Mouse (Mus musculus) liver, adult 2 months (tissue): ENCODE results near the gene Mavs.

Source experiments
- CTCF ChIP-seq: fragments of 200-500 bp; IDR thresholded peaks from 2 replicates; pipeline ENCODE4 v1.5.1; 2011; ENCODE audit warnings: low read depth, low read length, control low read depth
- POLR2A ChIP-seq: fragments of 200-500 bp; IDR thresholded peaks from 2 replicates; pipeline ENCODE4 v1.6.1; 2011; ENCODE audit warnings: low read length, control low read depth; ENCODE audit not compliant: insufficient read depth; ENCODE audit errors: extremely low read depth

- no peak for TF ChIP-seq CTCF
- TF ChIP-seq POLR2A, result no peak
Observed at GRCm38 (mm10) chr2:131223569-131223968, 10.3 kb upstream of the Mavs start.
